Mouse (Mus musculus) urinary bladder, postnatal 10 days (tissue): Measurements from ENCODE around the gene Flt1.

ENCODE experiments used
- DNase-seq: peaks from one replicate; pipeline ENCODE4 v3.0.0; 2022; ENCODE audit warnings: low spot score

The Flt1 gene

DNA sequence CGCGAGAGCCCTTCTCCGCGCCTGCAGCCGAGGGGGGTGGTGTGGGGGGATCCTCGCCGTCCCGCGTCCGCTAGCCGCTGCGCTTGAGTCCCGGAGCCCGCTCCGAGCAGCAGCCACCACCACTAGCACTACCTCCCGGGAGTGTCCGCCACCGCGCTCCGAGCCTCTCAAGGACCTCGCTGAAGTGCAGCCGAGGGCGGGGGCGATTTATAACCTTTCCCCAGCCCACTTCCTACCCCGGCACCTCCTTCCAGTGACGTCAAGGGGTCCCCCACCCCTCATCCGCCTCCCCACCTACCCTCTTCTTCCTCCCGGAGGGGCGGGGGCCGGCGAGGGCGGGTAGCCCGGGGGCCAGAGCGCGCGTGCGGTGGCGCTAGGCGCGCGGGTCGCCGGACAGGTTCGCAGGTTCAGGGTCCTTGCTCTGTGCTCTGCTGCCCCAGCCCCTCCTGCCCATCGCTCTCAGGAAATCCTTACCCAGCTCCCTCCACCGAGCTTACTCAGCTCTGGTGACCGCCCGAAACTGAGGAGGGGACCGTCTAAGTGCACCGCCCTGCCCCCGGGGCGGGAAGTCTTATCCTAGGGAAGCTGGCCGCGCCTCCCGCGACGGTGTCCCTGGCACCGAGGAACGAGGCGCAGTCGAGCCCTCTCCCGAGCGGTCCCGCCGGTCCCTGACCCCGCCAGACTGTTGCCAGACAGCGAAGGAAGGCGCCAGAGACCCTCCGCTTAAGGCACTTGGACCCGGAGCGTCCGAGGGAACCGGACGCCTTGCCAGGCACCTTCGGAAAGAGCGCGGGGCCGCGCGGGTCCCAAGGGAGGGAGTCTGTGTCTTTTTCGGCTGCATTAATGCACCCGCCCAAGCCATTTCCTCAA, at the start of gene Flt1:
Gene Flt1, minus strand, starts transcription at position 181 of the 870 bp plus-strand sequence.
- DNase-seq = no peak

DNA sequence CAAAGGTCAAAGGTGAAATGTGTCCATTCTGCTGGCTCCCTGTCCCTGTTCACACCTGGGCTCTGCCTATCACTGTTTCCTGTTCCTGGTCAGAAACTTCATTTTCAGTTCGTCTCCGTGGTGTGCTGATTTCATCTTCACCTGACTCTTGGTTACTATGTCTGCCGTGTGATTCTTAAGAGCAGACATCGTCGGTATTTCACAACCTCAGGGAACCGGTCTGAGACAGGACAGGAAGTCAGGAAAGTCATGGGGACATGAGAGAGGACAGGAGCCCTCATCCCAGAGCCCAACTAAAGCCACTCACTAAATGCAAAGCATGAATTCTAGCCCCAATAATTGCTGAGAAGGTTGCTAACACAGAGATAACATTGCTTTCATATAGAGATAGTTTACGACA, 49.4 kb upstream of the Flt1 start:
- no peak for DNase-seq

DNA sequence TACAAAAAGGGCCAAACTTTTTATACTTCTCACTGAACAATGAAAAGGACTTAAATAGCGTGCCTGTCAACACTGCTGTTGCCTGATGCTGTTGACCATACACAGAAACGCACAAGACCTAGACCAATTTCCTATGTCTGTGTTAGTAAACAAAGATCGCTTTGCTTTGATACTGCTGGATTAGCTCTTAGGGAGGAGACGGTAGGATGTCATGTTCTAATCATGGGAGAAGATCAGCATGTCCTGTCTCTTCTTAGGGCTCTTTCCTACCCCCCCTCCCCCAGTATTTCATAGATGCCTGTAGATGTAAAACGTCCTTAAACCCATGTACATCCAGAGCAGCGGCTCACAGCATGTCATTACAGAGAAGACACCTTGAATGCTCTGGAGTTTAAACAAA, 44.1 kb upstream of the Flt1 start:
- no peak for DNase-seq

DNA sequence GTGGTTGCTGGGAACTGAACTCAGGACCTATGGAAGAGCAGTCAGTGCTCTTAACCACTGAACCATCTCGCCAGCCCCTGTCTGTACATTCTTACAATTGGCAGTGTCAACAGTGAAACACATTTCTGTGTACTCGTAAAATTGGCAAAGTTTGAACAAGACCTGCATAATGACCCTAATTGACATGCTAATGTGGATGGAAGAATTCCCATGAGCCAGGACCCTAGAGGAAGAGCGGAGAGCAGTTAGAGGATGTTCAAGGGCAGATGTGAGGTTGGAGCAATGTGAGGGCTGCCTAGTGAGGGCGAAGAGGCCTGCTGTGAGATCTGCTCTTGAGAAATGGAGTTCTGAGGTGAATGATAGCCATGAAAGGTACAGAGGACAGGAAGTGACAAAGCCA, 38.2 kb upstream of the Flt1 start:
- DNase-seq = no peak

DNA sequence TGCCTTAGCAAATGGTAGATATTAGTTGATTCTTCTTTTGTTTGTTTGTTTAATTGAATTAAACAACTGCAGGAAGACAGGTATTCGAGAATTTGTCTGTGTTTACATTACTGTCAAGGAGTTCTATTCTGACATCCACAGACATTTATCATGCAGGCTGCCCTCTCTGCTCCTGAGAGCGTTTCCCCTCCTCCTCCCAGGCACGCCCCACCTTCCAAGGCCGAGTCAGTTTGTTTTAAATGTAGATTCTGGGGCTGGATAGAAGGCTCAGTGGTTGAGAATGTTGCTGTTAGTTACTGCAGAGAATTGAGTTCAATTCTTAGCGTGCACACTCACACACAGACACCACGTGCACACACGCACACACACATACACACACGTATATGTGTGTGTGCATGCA, 36.2 kb upstream of the Flt1 start:
- DNase-seq = no peak

DNA sequence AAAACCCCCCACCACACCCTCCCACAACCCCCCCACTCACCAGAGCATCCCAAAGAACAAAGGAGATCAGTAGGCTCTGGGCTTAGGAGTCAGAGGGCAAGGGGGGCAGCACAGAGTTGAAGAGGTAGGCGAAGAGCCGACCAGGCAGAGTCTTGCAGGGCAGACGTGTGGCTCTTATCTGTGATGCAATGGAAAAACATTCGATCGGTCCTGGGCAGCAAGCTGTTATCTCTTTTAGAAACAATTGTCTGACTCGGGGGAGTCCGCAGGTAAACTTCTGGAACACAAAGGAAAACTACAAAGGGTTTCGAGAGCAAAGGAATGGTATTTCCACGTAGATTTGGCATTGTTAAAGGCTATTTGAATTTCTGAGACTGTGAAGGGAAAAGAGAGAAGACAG, 35.5 kb upstream of the Flt1 start:
- DNase-seq = no peak

DNA sequence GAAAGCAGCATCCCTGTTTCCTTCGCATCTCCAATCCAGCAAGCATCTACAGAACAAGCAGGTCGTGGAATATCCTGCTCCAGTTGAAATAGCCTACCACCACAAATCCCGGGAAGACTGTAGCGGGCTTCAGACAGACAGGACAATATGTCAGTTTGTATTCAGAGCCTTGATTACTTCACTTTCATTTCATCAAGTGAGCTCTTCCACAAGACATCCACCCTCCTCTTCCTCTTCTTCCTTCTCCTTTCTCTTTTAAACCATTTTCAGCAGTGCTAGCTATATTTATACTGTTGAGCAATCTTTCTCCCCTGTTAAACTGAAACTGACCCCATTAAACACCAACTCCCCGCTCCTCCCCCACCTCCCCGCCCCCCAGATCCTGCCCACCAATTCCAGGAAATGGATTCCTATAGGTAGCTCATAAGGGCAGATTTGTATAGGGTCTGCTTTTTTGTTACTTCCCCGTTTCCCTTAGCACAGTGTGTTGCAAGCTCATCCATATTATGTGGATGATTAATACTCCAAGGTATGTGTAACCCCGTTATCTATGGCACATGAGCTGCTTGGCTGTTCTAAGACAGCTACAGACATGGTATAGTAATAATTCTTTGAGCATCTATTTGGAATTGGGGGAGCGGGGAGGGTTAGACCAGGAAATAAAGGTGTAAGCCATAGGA, 33.0 kb upstream of the Flt1 start:
- DNase-seq = no peak

DNA sequence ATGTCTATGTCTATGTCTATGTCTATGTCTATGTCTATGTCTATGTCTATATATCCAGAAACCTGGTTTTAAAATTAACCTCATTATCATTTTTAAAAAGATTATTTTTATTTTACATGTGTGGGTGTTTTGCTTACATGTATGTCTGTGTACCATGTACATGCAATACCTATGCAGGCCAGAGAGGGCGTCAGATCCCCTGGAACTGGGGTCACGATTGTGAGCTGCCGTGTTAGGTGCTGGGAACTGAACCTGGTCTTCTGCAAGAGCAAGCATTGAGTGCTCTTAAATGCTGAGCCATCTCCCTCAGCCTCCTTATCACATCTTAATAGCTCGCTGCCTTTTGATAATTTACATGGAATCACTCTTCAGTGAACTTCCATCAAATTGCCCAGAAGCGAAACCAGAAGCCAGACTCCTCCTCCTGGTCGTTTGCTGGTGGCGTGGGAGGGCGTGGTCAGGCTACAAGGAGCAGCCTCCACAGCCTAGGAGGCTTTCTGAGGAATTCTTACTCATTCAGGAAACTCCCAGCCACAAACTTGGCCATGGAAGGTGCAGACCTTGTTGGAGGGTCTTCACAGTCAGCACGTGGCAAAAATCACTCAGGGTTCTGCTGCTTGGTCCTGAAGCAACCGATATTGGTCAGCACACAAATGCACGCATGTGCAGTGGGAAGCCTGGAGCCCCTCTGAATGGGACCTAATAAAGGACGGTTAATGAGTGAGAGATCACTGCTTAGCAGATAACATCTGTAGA, 32.2 kb upstream of the Flt1 start:
- no peak for DNase-seq

DNA sequence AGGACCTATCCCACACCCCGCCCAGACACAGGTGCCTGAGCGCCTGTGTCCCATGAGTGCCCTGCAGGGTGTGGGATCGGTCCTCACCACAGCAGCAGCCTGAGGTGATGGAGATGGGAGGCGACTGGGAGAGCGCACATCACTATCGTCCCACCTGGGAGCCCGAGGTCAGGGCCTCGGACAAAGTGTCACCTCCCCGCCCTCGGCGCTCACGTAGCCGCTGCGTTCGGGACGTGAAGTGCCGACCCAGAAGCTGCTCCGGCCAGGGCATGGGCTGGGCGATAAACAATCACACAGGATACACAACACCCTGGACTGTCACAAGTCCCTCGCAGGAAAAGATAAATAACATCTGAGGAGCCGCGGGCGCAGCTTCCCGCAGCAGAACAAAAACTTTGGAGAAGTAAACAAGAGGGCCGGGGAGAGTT, 27.1 kb upstream of the Flt1 start:
- no peak for DNase-seq

DNA sequence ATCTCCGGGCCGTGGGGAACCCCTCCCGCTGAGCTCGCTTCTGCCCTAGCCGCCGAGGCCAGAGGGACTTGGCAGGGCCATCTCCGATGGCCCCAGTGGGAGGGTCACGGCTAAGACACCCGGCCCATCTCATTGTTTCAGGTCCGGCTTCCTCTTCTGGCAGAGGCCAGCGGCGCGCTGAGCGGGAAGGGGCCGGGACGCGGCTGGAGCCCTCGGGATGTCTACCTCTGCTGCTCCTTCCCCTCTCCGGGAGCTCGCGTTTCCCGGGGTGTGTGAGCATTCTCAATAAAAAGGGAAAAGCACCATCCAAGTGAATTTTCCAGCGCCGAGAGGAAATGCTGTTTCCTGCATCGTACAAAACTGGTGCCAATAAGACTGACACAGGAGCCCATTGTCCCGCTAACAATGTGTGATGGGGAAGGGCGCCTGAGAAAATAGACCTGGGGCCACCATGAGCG, 25.9 kb upstream of the Flt1 start:
- DNase-seq = no peak

DNA sequence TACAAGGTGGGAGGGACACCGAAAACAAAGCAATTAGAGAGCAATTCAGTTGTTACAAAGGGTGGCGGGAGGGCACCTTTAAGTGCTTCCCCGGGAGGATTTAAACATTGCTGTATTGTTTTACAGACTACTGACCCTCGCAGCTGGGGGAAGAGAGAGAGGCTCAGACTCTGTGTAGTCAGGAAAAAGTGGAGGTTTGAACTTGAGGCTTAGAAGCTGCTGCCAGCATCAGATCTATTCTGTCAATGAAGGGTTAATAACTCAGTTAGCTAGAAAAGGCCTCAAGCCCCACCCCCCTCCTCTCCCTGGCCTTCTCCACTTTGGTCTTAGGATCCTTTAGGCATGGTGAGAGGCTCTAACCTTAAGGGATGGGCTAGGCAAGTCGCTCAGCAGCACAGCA, 24.2 kb upstream of the Flt1 start:
- no peak for DNase-seq

DNA sequence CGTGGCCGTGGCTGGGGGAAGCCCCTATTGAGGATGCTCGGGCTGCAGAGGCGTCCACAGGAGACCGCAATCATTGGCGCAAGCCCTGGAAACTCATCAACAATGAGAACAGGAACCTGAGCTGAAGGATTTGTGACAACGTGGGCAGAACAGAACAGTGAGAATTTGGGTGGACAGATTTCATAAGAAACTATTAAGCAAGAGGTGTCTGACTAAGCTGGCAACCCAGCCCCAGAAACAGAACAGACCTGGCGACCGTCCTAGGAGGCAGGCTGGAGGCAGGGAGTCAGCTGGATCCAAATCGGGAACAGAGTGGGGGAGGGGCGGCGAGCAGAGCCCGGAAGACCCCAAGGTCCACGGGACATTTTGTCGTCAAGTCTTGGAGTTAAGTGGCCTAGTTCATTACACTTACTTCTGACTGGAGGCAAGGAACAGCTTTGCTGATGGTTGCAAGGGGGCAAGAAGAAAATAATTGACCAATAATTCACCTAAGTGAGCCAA, 22.3 kb upstream of the Flt1 start:
- DNase-seq = no peak

DNA sequence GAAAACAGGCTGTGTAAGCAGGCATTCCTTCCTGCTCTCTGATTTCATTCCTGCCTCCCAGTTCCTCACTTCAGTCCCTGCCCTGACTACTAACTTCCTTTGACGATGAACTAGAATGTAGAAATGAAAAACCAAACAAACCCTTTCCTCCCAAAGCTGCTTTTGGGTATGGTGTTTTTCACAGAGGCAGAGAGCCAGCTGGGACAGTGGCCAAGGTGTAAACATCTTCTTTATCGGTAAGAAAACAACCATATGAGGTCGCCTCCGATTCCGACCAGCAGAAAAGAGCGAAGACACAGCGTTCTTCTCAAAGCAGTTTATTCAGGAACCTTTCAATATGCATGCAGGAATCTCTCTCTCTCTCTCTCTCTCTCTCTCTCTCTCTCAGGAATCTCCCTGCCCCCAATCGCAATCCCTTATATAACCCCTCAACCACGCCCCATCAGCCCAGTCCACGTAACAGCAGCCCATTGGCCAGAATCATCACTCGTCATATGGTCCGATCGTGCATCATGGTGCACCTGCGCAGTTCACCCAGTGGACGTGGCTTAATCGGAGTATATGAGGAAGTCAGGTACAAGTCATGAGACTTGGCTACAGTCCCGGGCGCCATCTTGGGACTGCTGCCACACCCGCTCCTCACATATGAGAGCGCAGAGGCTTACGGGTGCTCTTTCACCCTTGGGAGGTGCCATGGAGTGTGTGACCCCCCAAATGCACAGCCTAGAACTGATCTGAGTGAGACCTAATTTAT, 19.3 kb upstream of the Flt1 start:
- DNase-seq = no peak

DNA sequence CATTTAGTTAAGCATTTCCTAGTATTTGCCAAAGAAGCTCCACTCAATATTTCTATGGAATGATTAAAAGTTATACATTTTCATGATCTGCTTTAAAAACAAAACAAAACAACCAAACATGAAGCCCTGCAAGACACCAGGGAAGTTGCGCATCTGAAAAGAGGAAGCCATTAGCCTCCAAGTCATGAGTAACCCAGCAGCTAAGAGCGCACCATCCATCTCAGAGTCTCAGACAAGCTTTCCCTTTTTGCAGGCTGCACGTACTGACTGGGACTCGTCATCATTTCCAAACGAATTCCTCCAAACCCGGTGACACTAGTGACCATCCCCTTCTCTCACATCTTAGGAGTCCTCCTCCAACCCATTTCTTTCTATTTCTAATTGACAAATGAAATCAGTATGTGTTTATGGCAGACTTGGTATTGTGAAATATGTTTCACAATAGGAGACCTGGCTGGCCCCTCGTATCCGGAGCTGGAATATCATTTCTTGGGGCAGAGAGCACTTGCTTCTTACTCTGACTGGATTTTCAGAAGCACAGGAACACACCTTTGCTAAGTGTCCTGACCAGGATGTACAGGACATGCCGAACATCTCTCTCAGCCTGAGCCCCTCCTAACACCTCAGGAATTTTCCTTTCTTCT, 16.8 kb upstream of the Flt1 start:
- no peak for DNase-seq

DNA sequence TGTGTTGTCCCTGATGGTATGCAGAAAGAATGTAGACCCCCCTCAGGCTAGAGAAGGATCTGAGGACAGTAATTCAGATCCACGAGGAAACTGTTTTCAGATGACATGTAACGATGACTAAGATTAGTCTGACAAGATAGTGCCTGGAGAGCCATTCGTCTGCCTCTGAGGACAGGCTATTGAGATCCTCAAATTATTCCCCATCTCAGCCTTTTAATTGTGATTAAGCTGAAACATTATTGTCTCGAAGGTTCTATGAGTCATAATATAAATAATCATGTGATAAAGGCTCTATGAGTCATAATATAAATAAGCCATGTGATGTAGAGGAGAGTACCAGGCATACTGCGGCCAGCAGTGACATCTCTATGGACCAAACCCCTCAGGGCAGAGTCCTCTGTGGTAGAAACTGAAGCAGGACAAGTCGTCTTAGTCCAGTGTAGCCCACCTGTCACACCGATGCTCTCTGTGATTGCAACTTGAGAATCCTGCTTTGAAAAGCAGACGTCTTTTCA, 11.0 kb upstream of the Flt1 start:
- no peak for DNase-seq

DNA sequence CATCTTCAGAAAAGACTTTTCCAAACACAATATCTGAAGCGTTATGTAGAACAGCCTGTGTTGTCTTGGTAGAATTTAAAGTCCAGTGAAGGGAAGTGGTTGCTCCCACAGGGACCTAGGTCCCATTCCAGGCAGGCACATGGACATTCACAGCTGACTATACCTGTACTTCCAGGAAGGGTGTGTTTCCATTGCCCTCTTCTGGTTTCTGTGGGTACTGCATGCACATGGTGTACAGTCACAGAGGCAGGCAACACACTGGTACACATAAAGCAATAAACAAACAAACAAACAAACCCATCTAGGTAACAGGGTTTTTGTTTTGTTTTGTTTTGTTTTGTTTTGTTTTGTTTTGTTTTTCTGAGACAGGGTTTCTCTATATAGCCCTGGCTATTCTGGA, 7.9 kb upstream of the Flt1 start:
- no peak for DNase-seq

DNA sequence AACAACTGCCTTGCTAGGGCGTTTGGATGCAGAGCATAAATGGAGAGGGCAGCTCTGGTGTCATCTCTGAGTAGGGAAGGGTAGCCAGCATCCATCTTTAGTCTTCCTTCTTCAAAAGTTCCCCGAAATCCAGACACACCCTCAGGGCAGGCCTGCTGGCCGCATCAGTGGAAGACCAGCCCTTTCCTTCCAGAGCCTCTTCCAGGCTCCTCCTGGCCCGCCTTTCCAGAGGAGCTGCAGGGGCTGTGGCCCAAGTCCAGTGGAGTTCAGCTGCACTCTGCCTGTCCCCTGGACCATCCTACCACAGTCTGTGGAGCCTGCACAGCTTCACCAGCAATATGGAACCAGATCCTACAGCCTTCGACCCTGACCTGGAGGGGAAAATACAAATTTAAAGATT, 7.1 kb upstream of the Flt1 start:
- no peak for DNase-seq

DNA sequence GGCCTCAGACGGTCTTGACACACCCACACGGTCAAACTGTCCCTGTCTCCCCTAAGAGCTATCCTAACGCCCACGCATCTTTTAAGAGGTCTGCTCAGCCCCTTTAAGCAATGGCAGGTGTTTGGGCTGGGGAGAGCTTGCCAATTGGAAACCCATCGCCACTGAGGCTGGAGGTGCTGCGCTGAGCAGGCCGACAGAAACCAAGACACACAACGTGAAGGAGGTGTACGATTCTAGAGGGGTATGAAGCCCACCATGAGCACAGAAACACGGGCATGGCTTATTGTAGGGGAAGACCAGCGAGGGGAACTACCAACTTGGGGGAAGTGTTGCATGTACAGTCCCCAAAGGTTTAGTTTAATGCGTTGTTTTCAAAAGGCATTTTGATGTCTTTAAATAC, 1.7 kb upstream of the Flt1 start:
- no peak for DNase-seq

DNA sequence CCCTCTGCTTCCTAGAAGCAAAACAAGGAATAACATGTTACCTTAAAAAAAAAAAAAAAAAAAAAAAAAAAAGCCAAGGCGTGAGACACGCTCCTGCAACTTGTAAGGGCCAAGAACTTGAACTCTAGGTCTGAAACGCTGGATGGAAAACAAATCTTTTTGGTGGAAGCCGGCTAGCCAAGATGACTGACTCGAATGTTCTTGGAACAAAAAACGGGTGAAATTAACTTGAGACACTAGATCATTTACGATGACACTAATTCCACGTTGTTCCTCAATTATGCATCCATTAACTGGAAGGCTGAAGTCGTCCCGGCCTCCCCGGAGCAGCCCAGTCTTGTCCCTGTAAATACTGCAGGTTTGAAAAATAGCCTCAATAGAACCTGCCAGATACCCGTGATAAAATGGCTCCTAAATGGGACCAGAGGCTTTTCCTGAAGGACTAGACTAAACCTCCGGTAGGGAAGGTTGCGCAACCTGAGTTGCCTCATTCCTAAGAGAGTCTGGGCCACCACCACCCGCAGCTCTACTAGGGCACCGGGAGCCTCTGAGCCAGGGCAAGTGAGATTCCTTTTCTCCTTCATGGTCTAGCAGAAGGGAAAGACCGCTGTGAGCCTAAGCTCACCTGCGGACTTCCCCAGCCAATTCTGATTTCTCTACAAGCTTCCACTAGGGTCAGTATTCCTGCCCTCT, 1.0 kb upstream of the Flt1 start:
- DNase-seq = no peak
